Mouse (Mus musculus): Measurements from ENCODE around the gene Sgsh. TPM values are rescaled to one million over a fixed set of nuclear protein-coding genes. Genes with fewer than 3 reads are reported as not detected.

Sgsh gene
- total RNA-seq (2023) = 19.6 TPM

DNA sequence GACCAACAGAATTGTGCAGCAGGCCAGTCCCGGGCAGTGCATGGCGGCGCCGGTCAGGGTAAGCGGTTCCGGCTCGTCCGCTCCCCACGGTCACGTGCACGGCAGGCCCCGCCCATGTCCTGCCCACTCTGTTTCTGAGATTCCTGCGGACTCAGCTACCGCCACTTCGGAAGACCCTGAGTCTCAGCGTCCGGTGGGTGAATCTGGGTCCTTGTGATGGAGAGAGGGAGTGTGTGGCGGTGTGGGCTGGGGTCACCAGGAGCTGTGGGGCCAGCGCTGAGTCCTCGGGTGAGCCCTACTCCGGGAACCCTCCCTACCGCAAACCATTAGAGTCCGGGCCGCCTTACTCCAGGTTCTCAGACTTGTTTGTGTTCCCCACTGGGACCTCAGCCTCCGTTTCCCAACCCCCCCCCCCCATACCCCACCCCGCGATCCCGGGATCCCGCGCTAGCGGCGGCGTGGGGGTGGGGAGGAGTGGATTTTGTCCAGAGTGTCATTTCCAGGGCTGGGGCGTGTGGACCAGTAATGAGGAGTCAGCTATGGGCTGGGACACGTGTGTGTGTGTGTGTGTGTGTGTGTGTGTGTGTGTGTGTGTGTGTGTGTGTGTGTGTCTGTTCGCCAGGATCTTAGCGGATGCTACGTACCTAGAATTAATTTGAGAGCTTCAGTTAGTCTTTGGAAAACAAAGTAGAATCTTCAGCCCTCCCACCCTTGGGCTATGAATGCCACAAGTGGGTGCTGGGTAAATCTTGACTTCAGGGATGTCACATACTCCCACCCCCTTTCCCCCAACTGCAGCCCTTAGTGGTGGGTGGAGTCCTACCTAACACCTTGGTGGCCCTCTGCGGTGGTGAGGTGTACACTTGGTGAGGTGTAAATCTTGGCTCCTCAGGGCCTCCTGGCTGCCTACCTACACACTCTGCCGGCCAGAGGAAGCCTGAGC lies at the start of gene Sgsh, which contains the start of gene Slc26a11:
Gene Sgsh (minus strand): TSS at position 94 of the 943 bp plus-strand sequence.
Gene Slc26a11 (plus strand): TSS at position 115 of the 943 bp plus-strand sequence.

DNA sequence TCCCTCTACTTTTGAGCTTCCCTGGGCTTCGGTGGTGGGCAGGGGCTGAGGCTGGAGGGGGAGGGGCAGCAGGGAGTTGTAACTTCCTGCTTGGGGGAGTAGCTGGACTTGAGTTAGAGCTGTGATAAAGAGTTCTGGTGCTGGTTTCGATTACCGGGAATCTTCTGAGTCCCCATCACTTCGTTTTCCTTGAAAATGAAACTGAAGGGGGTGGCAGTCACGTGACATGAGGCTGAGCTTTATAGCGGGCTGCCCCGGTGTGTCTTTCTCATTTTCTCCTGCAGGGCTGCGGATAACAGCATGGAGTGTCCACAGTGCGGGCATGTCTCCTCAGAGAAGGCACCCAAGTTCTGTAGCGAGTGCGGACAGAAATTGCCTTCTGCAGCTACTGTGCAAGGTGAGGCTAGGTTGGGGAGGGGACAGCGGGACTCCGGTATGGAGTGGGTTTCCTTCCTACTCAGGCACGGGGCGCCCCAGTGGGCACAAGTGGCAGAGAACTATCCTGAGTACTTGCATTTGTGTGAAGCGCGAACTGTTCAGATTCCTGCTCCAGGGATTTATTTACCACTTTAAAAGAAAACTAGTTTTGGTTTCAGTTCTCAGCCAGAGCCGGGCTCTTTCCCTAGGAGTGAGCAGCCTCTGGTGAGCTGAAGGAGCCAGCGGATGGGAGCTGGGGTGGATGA lies 37.6 kb upstream of the Sgsh start, which contains the start of gene Rnf213:
Gene Rnf213 (plus strand): TSS at position 301 of the 683 bp plus-strand sequence.

DNA sequence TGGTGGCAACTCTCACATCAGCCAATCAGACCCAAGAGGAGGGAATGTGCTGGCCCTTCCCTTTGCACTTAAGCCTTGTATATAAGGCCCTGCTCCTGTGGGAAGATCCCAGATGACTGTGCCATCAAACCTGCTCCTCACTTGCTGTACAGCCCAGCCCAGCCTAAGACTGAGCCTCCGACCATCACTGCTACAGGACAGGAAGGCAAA lies 47.8 kb downstream of the Sgsh start, which contains the start of gene Card14:
Gene Card14 (plus strand): TSS at position 111 of the 210 bp plus-strand sequence.

DNA sequence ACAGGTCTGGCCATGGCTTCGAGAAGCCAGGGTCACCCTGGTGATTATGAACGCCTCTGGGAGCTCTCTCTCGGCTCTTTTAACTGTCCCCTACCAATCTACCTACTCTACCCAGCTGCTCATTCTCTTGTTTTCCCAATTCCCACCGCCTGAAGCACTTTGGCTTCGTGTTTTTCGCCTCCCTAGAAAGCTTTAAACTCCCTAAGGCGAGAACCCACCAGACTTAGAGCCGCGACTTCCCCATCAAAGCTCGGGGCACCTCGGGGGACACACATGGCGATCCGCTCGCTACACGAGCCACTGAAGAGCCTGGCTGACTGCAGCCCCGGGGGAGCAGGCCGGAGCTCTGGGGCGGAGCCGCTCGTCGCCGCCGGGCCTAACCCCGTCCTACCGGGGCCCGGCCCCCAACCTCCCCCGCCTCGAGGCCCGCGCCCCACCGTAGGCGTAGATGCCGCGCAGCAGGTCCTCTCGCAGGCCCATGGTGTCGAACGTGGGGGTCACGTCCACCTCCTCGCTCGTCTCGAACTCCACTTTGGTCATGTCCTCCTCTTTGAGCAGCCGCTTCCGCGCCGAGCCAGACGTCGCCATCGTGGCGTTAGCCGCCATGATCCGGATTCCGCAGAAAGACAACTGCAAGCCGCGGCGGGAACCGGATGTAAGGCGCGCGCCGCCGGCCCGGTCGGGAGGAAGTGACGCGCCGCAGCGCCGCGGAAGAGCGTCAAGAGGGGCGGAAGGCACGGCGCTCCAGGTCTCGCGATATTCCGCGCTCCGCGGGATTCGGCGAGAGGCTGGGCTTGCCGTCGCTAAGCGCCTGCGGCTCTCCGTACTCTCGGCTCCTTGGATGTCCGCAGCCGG lies 55.7 kb downstream of the Sgsh start, which contains the start of gene Eif4a3:
Gene Eif4a3 (minus strand): TSS at position 699 of the 855 bp plus-strand sequence.

Other genes with a start within 250 kb of the Sgsh start
- gene Tbc1d16, start 127.0 kb downstream of the Sgsh start, total RNA-seq (2023) = 3.6 TPM
- 0.86 TPM for gene Ccdc40, start 127.0 kb downstream of the Sgsh start, total RNA-seq (2023)
- gene Gaa, start 87.6 kb downstream of the Sgsh start, total RNA-seq (2023) = 37.9 TPM
- 203 TPM for gene Eif4a3, start 55.4 kb downstream of the Sgsh start, total RNA-seq (2023)
- gene Card14, start 47.8 kb downstream of the Sgsh start, total RNA-seq (2023) = not detected
- gene Slc26a11, start within 50 bp of the Sgsh start, total RNA-seq (2023) = 24.2 TPM
- 115 TPM for gene Rnf213, start 37.6 kb upstream of the Sgsh start, total RNA-seq (2023)
- 32.0 TPM for gene Endov, start 135.8 kb upstream of the Sgsh start, total RNA-seq (2023)
- gene Nptx1, start 192.2 kb upstream of the Sgsh start, total RNA-seq (2023) = 0.30 TPM
- gene Rptor, start 247.4 kb upstream of the Sgsh start, total RNA-seq (2023) = 84.0 TPM

Measured in CD4-positive naive resting alpha-beta T cell, adult 57 days (primary cell).